Mouse (Mus musculus) stomach, embryonic 14.5 days (tissue): ENCODE measurements around the gene Dmpk. TPM values are rescaled to one million over a fixed set of nuclear protein-coding genes. Genes with fewer than 3 reads are reported as not detected.

Experiments used
- microRNA-seq: library from miRNA; unstranded; fragments of <30 nt; microRNA quantifications from one replicate; pipeline ENCODE4, GENCODE M21; 2016
- polyA plus RNA-seq: library from polyadenylated mRNA; unstranded; fragments of >200 nt; fragmentation: Nextera tagmentation; extraction: Ambion mirVana; gene quantifications from 2 replicates; pipeline ENCODE4 v1.2.1, GENCODE M21; 2014

Gene Dmpk
- polyA plus RNA-seq, 1 experiment from 2014 or later: 70.9 TPM

Small RNA genes lying within 50 kb of the gene (microRNA-seq; reads per million reads assigned to microRNA genes)
- gene Mir3100: 1.0 reads per million

Other genes with a start within 250 kb of the Dmpk start
- 1.0 and 1.1 TPM in 2 replicates for gene Mill2, start 243.9 kb upstream of the Dmpk start, polyA plus RNA-seq
- gene Pglyrp1, start 212.5 kb upstream of the Dmpk start, polyA plus RNA-seq: 23.9 and 32.8 TPM in 2 replicates
- gene Ccdc61, start 173.4 kb upstream of the Dmpk start, polyA plus RNA-seq: 18.5 and 21.7 TPM in 2 replicates
- 0.81 and 1.2 TPM in 2 replicates for gene Nova2, start 158.0 kb upstream of the Dmpk start, polyA plus RNA-seq
- gene Nanos2, start 96.4 kb upstream of the Dmpk start, polyA plus RNA-seq: not detected in 2 replicates
- gene Mypop, start 92.6 kb upstream of the Dmpk start, polyA plus RNA-seq: 3.0 and 3.5 TPM in 2 replicates
- 22.7 and 25.5 TPM in 2 replicates for gene Irf2bp1, start 79.8 kb upstream of the Dmpk start, polyA plus RNA-seq
- gene Foxa3, start 60.3 kb upstream of the Dmpk start, polyA plus RNA-seq: 14.8 and 15.3 TPM in 2 replicates
- 21.7 and 23.7 TPM in 2 replicates for gene Sympk, start 59.5 kb upstream of the Dmpk start, polyA plus RNA-seq
- not detected in 2 replicates for gene Rsph6a, start 29.2 kb upstream of the Dmpk start, polyA plus RNA-seq
- 14.3 and 16.8 TPM in 2 replicates for gene Dmwd, start 7.6 kb upstream of the Dmpk start, polyA plus RNA-seq
- gene Six5, start 10.7 kb downstream of the Dmpk start, polyA plus RNA-seq: 17.4 and 18.6 TPM in 2 replicates
- gene Gm4969, start 34.5 kb downstream of the Dmpk start, polyA plus RNA-seq: 4.6 and 5.7 TPM in 2 replicates
- gene Fbxo46, start 36.0 kb downstream of the Dmpk start, polyA plus RNA-seq: 9.1 and 9.5 TPM in 2 replicates
- 10.9 and 11.3 TPM in 2 replicates for gene Qpctl, start 65.4 kb downstream of the Dmpk start, polyA plus RNA-seq
- gene Snrpd2, start 65.9 kb downstream of the Dmpk start, polyA plus RNA-seq: 143 and 161 TPM in 2 replicates
- 1.1 and 1.9 TPM in 2 replicates for gene Gipr, start 82.3 kb downstream of the Dmpk start, polyA plus RNA-seq
- gene Eml2, start 92.6 kb downstream of the Dmpk start, polyA plus RNA-seq: 4.1 and 4.8 TPM in 2 replicates
- 1.4 and 2.0 TPM in 2 replicates for gene Gpr4, start 128.7 kb downstream of the Dmpk start, polyA plus RNA-seq
- 37.1 and 42.9 TPM in 2 replicates for gene Opa3, start 144.5 kb downstream of the Dmpk start, polyA plus RNA-seq
- gene Vasp, start 188.0 kb downstream of the Dmpk start, polyA plus RNA-seq: 48.1 and 64.9 TPM in 2 replicates
- gene Ppm1n, start 196.2 kb downstream of the Dmpk start, polyA plus RNA-seq: 0.15 TPM in 1 of 2 replicates, not detected in the other
- gene Rtn2, start 198.8 kb downstream of the Dmpk start, polyA plus RNA-seq: 11.7 and 13.9 TPM in 2 replicates
- gene Fosb, start 226.2 kb downstream of the Dmpk start, polyA plus RNA-seq: 0.07 TPM in 1 of 2 replicates, not detected in the other